Mouse (Mus musculus): ENCODE measurements around the gene Ppp2r2c. TPM values are rescaled to one million over a fixed set of nuclear protein-coding genes. Genes with fewer than 3 reads are reported as not detected.

The Ppp2r2c gene
- total and polyA plus RNA-seq, 3 experiments = 0.06 to 0.96 (median 0.78) TPM

DNA sequence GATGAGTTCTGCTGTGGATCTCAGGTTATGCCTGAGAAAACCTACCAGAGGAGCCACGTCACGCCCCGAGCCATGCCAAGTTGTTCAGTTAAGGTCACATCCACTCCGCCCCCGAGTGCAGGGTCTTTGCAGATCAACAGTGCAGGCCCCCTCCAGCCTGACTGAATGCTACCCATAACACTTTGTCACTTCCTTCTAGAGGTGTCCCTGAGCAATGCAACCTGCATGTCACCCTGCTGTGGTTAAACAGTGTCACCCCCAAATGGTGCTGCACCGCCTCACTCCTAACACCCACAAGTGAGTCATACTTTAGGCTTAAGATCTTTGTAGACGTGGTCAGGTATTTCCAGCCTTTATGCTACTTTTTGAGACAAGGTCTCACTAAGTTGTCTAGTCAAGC, 28.2 kb upstream of the Ppp2r2c start:
- no peak for DNase-seq
- Histone ChIP-seq H3K4me3 (no peak overlapping the region), H3K4me1 (ENCODE audit: control insufficient read depth, insufficient read depth, low read length) (no peaks in the 10 kb centered on the region), H3K79me2 (replicated peaks; ENCODE audit: control insufficient read depth, insufficient read depth, low read length) (no peaks in the 10 kb centered on the region), H3K36me3 (ENCODE audit: control insufficient read depth, insufficient read depth, low read length) (no peaks in the 10 kb centered on the region), H3K9ac (ENCODE audit: low read depth, low read length) (no peak overlapping the region), H3K27ac (no peak overlapping the region), H3K27me3 (ENCODE audit: control insufficient read depth, insufficient read depth, low read length) (no peaks in the 10 kb centered on the region)
- intact Hi-C loops (cut with DNase I) = no loop called here
- 74% methylated on average over 7 of the region's 7 CpGs for WGBS
- TF ChIP-seq POLR2A (IDR thresholded peaks at IDR 0.05; ENCODE audit: insufficient read depth, low read depth, low read length) (no peak), CTCF (IDR thresholded peaks at IDR 0.05) (no peak), EP300 (IDR thresholded peaks at IDR 0.05; ENCODE audit: insufficient read depth, low read depth, low read length) (no peak)

DNA sequence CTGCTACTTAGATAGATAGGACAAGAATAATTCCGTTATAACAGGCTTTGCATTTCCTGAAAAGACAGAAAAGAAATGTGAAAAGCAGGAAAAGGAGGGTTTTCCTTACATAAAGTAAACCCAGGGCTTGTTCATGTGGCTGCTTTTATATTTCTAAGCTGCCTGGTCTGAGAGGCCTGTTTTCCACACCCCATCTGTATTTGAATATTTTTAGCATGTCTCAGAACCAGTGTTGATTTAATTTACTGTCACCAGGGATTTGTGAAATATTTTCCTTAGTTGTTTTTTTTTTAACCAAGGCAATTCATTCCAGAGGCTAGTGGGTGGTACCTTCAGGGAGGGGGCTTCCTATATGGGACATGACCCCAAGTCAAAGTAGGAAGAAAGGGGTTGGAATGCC, 26.6 kb upstream of the Ppp2r2c start:
- Histone ChIP-seq H3K27me3 (ENCODE audit: control insufficient read depth, insufficient read depth, low read length) (no peaks in the 10 kb centered on the region), H3K9ac (ENCODE audit: low read depth, low read length) (no peak overlapping the region), H3K27ac (no peak overlapping the region), H3K79me2 (replicated peaks; ENCODE audit: control insufficient read depth, insufficient read depth, low read length) (no peaks in the 10 kb centered on the region), H3K4me1 (ENCODE audit: control insufficient read depth, insufficient read depth, low read length) (no peaks in the 10 kb centered on the region), H3K4me3 (no peak overlapping the region), H3K36me3 (ENCODE audit: control insufficient read depth, insufficient read depth, low read length) (no peaks in the 10 kb centered on the region)
- 28% methylated on average over 1 of the region's 1 CpGs for WGBS
- DNase-seq = no peak
- intact Hi-C loops (cut with DNase I) = no loop called here
- TF ChIP-seq POLR2A (IDR thresholded peaks at IDR 0.05; ENCODE audit: insufficient read depth, low read depth, low read length) (no peak), CTCF (IDR thresholded peaks at IDR 0.05) (no peak), EP300 (IDR thresholded peaks at IDR 0.05; ENCODE audit: insufficient read depth, low read depth, low read length) (no peak)

DNA sequence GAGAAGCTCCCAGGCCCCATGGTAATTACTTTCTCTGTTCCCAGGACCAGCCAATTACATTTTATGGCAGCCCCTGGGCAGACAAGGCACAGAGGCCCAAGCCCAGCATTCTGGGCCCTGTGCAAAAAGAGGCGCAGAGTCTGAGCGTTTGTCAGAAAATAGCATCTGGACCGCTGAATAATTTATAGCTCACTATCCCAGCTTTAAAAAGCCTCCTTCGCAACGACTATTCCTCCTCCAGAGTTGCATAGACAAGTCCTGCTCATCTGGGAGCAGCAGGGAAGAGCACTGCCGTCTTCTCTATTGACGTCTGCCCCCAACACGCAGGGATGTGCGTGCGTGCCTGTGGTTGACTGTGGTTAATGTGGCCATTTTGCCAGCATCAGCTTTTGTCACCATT, 23.8 kb upstream of the Ppp2r2c start:
- Histone ChIP-seq H3K36me3 (ENCODE audit: control insufficient read depth, insufficient read depth, low read length) (no peaks in the 10 kb centered on the region), H3K4me1 (ENCODE audit: control insufficient read depth, insufficient read depth, low read length) (no peaks in the 10 kb centered on the region), H3K79me2 (replicated peaks; ENCODE audit: control insufficient read depth, insufficient read depth, low read length) (no peaks in the 10 kb centered on the region), H3K27me3 (ENCODE audit: control insufficient read depth, insufficient read depth, low read length) (no peaks in the 10 kb centered on the region), H3K4me3 (no peak overlapping the region), H3K27ac (no peak overlapping the region), H3K9ac (ENCODE audit: low read depth, low read length) (no peak overlapping the region)
- WGBS = 87% methylated on average over 10 of the region's 10 CpGs
- no peak for DNase-seq
- intact Hi-C loops (cut with DNase I) = no loop called here
- TF ChIP-seq POLR2A (IDR thresholded peaks at IDR 0.05; ENCODE audit: insufficient read depth, low read depth, low read length) (no peak), CTCF (IDR thresholded peaks at IDR 0.05) (no peak), EP300 (IDR thresholded peaks at IDR 0.05; ENCODE audit: insufficient read depth, low read depth, low read length) (no peak)

DNA sequence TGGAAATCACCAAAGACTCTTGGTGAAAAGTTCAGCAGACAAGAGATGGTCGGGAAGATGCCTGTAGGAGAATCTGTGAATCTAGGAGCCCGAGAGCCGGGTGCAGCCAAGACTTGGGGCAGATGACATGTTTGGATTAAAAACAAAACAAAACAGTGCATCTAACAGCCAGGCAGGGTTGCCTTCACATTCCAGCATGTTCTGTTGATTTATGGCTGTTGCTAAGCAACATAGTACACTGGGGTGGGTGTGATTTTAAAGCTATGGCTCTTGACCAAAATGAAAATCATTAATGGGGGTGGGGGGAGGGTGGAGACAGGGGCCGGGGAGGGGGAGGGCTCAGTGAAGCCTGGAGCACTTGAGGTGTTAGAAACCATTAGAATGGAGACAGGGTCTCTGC, 16.7 kb upstream of the Ppp2r2c start:
- 56% methylated on average over 4 of the region's 4 CpGs for WGBS
- Histone ChIP-seq H3K4me1 (ENCODE audit: control insufficient read depth, insufficient read depth, low read length) (no peaks in the 10 kb centered on the region), H3K27ac (no peak overlapping the region), H3K9ac (ENCODE audit: low read depth, low read length) (no peak overlapping the region), H3K79me2 (replicated peaks; ENCODE audit: control insufficient read depth, insufficient read depth, low read length) (no peaks in the 10 kb centered on the region), H3K4me3 (no peak overlapping the region), H3K36me3 (ENCODE audit: control insufficient read depth, insufficient read depth, low read length) (no peaks in the 10 kb centered on the region), H3K27me3 (ENCODE audit: control insufficient read depth, insufficient read depth, low read length) (no peaks in the 10 kb centered on the region)
- TF ChIP-seq CTCF (IDR thresholded peaks at IDR 0.05) (no peak), EP300 (IDR thresholded peaks at IDR 0.05; ENCODE audit: insufficient read depth, low read depth, low read length) (no peak), POLR2A (IDR thresholded peaks at IDR 0.05; ENCODE audit: insufficient read depth, low read depth, low read length) (no peak)
- DNase-seq = no peak
- intact Hi-C loops (cut with DNase I) = no loop called here

DNA sequence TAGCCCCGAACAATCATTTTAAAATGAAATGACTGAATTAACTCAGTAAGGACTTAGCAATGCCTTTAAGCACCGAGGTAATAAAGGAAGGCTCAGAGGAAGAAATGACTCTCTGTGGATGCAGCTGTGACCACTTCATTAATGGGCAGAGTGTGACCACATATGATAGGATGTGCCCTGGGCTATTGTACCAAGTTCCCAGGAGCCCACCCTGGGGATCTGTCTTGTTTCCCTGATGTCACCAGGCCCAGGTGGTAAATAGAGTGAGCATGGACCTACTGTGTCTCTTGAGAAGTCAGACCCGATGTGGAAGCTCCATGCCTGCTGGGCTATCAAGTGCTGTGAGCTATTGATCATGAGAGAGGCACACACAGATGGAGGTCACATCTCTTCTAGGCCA, 13.1 kb upstream of the Ppp2r2c start:
- Histone ChIP-seq H3K79me2 (replicated peaks; ENCODE audit: control insufficient read depth, insufficient read depth, low read length) (no peaks in the 10 kb centered on the region), H3K9ac (ENCODE audit: low read depth, low read length) (no peak overlapping the region), H3K36me3 (ENCODE audit: control insufficient read depth, insufficient read depth, low read length) (no peaks in the 10 kb centered on the region), H3K27me3 (ENCODE audit: control insufficient read depth, insufficient read depth, low read length) (no peaks in the 10 kb centered on the region), H3K4me1 (ENCODE audit: control insufficient read depth, insufficient read depth, low read length) (no peaks in the 10 kb centered on the region), H3K27ac (no peak overlapping the region), H3K4me3 (no peak overlapping the region)
- intact Hi-C loops (cut with DNase I) = no loop called here
- whole genome bisulfite sequencing = 74% methylated on average over 3 of the region's 3 CpGs
- DNase-seq = no peak
- TF ChIP-seq EP300 (IDR thresholded peaks at IDR 0.05; ENCODE audit: insufficient read depth, low read depth, low read length) (no peak), POLR2A (IDR thresholded peaks at IDR 0.05; ENCODE audit: insufficient read depth, low read depth, low read length) (no peak), CTCF (IDR thresholded peaks at IDR 0.05) (no peak)

DNA sequence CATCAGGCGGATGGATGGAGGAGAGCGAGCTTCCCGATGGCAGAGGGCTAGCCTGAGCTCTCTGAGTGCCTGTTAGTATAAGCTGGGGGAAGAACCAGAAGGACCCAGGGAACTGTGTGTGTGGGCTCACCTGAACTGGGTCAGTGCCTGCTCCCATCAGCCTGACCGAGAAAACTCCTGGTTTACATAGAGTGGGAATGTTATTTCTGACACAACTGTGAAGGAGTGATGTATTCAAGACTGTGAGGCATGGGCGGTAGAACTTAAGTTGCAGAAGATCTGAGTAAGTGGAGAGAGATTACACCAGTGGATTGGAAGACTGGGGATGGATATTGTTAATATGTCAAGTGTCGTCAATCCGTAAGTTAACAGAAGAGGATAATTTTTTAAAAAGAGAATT, 11.8 kb upstream of the Ppp2r2c start:
- no peak overlapping the region for H3K4me3 ChIP-seq
- no peak for DNase-seq
- no peak overlapping the region for H3K9ac ChIP-seq (ENCODE audit: low read depth, low read length)
- H3K27me3 ChIP-seq (ENCODE audit: control insufficient read depth, insufficient read depth, low read length) = no peaks in the 10 kb centered on the region
- H3K4me1 ChIP-seq (ENCODE audit: control insufficient read depth, insufficient read depth, low read length) = no peaks in the 10 kb centered on the region
- H3K27ac ChIP-seq = no peak overlapping the region
- no peak for TF ChIP-seq CTCF (IDR thresholded peaks at IDR 0.05)
- no peak for TF ChIP-seq POLR2A (IDR thresholded peaks at IDR 0.05; ENCODE audit: insufficient read depth, low read depth, low read length)
- TF ChIP-seq EP300 (IDR thresholded peaks at IDR 0.05; ENCODE audit: insufficient read depth, low read depth, low read length) = no peak
- no peaks in the 10 kb centered on the region for H3K36me3 ChIP-seq (ENCODE audit: control insufficient read depth, insufficient read depth, low read length)
- WGBS = 88% methylated on average over 7 of the region's 7 CpGs
- H3K79me2 ChIP-seq (replicated peaks; ENCODE audit: control insufficient read depth, insufficient read depth, low read length) = no peaks in the 10 kb centered on the region
- intact Hi-C loops (cut with DNase I) = no loop called here
